Mouse (Mus musculus) neural tube, embryonic 15.5 days (tissue): ENCODE measurements around the gene Ctps. TPM values are rescaled to one million over a fixed set of nuclear protein-coding genes. Genes with fewer than 3 reads are reported as not detected.

ENCODE experiments used
- ATAC-seq: fragments of 200-750 bp; cut with Nextera tagmentation; 2 replicates; pipeline ENCODE4 v1.8.0; 2017; ENCODE audit warnings: mild to moderate bottlenecking, moderate TSS enrichment, moderate library complexity; ENCODE audit not compliant: low FRiP score
- H3K27ac ChIP-seq: fragments of 300-500 bp; sonication (generic); replicated peaks from 2 replicates; pipeline ENCODE4 v1.5.1; 2015; ENCODE audit warnings: mild to moderate bottlenecking, inconsistent platforms
- H3K27me3 ChIP-seq: fragments of 300-500 bp; sonication (generic); replicated peaks from 2 replicates; pipeline ENCODE4 v1.6.1; 2015; ENCODE audit warnings: inconsistent platforms
- H3K36me3 ChIP-seq: fragments of 300-500 bp; sonication (generic); 2 replicates; pipeline ENCODE4 v1.6.1; 2015; ENCODE audit warnings: inconsistent platforms
- H3K4me1 ChIP-seq: fragments of 300-500 bp; sonication (generic); 2 replicates; pipeline ENCODE4 v1.6.1; 2015; ENCODE audit warnings: inconsistent platforms
- H3K4me2 ChIP-seq: fragments of 300-500 bp; sonication (generic); 2 replicates; pipeline ENCODE4 v1.6.1; 2015; ENCODE audit warnings: inconsistent platforms, mild to moderate bottlenecking, moderate library complexity
- H3K4me3 ChIP-seq: fragments of 300-500 bp; sonication (generic); replicated peaks from 2 replicates; pipeline ENCODE4 v1.5.1; 2015; ENCODE audit warnings: mild to moderate bottlenecking, inconsistent platforms
- H3K9ac ChIP-seq: fragments of 300-500 bp; sonication (generic); replicated peaks from 2 replicates; pipeline ENCODE4 v1.6.1; 2015; ENCODE audit warnings: mild to moderate bottlenecking, inconsistent platforms
- H3K9me3 ChIP-seq: fragments of 300-500 bp; sonication (generic); replicated peaks from 2 replicates; pipeline ENCODE4 v1.6.1; 2016; ENCODE audit warnings: inconsistent platforms
- WGBS: fragments of 180-500 bp; shearing (Covaris S2); methylation state at CpG from one replicate; pipeline ENCODE4 v1.1.7; 2015; ENCODE audit warnings: mixed read lengths; 5-methylcytosine and 5-hydroxymethylcytosine counted together
- polyA plus RNA-seq: library from polyadenylated mRNA; unstranded; fragments of >200 nt; fragmentation: Nextera tagmentation; extraction: Ambion mirVana; gene quantifications from 2 replicates; pipeline ENCODE4 v1.2.1, GENCODE M21; 2015

The Ctps gene
- 80.2 and 81.1 TPM in 2 replicates for polyA plus RNA-seq

DNA sequence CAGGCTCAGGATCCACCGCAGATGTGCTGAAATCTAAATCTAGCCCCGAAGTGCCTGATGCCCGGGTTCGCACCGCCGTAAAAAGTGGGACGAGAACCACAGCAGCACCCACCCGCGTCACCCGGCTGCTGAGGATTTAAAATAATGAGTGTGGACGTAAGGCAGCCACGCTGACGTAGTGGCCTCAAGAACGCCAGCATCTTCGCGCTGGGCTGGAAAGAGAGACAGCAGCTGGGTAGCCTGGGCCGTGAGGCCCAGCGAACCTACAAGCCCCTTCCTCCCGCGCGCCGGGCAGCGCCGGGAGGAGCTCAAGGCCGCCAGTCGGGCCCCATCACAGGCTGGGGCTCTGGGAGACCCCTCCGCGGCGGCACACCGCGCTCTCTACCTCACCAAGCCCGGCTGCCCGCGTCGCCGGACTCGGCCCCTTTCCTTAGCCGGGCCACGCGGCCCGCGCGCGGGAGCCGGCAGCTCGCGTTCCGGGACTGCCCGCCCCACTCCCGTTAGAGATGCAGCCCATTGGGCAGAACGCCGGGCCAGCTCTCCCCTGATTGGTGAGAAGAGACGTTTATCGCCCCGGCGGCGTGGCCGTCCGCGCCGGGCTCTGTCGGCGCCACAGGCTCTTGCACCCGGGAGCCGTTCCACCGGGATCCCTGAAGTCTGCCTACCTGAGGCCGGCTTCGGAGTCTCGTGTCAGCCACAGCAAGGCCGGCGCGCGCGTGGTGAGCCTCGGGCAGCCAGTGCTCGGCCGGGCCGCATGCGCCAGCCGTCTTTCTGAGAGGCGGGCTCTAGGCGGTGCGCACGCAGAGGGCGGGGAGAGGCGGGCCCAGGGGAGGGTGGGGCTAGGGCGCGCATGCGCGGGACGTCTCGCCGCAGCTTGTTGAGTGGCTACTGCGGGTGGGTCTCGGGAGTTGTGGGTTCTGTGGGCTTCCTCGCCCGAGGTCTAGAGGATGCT is at the start of gene Ctps:
Ctps (minus strand) TSS at position 791 of the 952 bp plus-strand sequence.
- peaks cover 5% of the 10 kb centered on the region; the same call in 1 of the 2 replicates for H3K36me3 ChIP-seq
- H3K4me1 ChIP-seq, result peaks cover 28% of the 10 kb centered on the region
- WGBS, result under 1% methylated on average over 95 of the region's 97 CpGs
- peak within 1 kb of the TSS; percentile 86 for H3K9ac ChIP-seq
- peak within 1 kb of the TSS; percentile 75 for H3K4me2 ChIP-seq
- peak within 1 kb of the TSS; percentile 69 for H3K4me3 ChIP-seq
- H3K27ac ChIP-seq, result peak within 1 kb of the TSS; percentile 97
- peak; percentile 98 for ATAC-seq
- no peaks in the 10 kb centered on the region for H3K9me3 ChIP-seq
- H3K27me3 ChIP-seq, result no peaks in the 10 kb centered on the region

DNA sequence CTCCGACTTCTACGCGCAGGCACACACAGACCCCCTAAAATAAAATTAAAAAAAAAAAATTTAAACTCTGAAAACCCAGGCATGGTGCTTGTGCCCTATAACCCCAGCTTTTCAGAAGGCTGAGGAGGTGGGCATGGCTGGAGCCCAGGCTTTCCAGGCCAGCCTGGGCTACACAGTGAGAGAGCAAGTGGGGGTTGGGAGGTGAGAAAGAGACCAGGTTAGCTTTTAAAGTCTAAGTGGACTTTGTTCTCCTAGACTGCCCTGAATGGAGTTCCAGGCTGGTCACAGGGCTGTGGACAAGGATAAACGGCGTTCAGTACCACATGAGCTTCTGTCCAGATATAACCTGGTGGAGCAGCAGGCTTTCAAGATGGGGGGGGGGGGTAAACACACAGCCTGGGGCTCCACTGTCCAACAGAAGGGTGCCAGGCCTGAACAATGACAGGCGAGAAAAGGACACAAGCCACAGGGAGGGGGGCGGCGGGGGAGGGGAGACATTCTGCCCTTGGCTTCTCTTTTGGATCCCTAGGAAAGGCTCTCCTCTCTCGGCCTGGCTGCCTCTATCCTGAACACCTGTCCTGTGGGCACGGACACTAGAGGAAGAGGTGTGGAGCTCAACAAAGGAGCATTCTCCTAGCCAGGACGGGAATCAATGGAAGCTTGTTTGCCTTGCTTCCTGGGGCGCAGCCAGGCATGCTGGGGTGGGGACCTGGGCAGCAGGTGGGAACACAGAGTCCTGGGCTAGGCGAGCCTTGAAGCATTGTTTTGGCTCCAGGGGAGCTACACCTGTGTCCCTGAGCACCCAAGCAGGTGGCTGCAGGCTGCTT is 46.3 kb upstream of the Ctps start:
- 63% methylated on average over 13 of the region's 13 CpGs for WGBS
- Histone ChIP-seq H3K4me1 (peaks cover 15% of the 10 kb centered on the region), H3K27ac (no peak overlapping the region), H3K4me3 (no peak overlapping the region), H3K27me3 (no peaks in the 10 kb centered on the region), H3K9me3 (no peaks in the 10 kb centered on the region), H3K9ac (no peak overlapping the region), H3K36me3 (no peaks in the 10 kb centered on the region), H3K4me2 (no peak overlapping the region)
- no peak for ATAC-seq

DNA sequence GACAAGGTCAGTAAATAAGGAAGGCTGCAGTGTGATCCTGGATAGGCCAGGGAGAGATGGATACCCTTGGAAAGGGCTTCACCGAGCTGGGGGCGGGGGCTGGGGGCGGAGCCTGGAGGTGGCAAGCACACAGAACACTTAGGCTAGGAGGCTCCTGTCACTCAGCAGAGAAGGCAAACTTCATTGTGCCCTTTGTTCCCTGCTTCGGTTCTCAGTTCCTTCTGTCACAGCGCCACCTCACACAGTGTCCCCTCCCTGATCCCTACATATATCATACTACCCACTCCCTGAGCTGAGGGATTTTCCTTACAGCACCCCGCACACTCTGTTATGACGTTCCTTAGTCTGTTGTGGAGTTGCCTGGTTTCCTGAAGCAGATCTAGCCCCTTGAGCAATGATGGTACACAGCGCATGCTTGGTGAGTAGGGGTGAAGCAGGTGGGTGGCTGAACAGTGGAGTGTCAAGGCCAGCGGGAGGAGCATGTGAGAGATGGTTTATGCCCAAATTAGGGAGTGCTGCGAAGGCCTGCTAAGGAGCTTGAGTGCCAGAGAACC is 45.5 kb upstream of the Ctps start:
- Histone ChIP-seq H3K4me1 (peaks cover 15% of the 10 kb centered on the region), H3K4me2 (no peak overlapping the region), H3K36me3 (no peaks in the 10 kb centered on the region), H3K27ac (no peak overlapping the region), H3K9me3 (no peaks in the 10 kb centered on the region), H3K27me3 (no peaks in the 10 kb centered on the region), H3K4me3 (no peak overlapping the region), H3K9ac (no peak overlapping the region)
- ATAC-seq, result peak; percentile 25; the same call in 1 of the 2 replicates
- 23% methylated on average over 10 of the region's 10 CpGs for WGBS

DNA sequence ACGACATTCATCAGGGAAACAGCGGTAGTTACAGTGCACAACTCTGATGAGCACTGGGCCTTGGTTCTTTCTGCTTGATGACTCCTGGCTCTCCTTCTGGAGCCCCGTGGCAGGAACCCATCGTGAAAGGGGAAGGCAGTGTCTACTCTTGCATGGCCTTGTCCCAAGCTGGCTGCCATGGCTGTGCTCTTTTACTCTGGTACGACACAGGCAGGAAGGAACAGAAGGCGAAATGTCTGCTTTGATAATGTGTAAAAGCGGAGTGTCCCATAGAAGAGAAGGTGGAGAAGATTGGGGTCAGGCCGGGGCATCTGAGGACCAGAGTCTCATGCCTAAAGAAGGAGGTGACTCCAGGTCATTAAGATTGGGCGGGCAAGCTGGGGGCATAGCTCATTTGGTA is 44.6 kb upstream of the Ctps start:
- H3K4me3 ChIP-seq, result no peak overlapping the region
- H3K27ac ChIP-seq, result no peak overlapping the region
- no peak overlapping the region for H3K4me2 ChIP-seq
- no peaks in the 10 kb centered on the region for H3K9me3 ChIP-seq
- peaks cover 15% of the 10 kb centered on the region for H3K4me1 ChIP-seq
- 82% methylated on average over 9 of the region's 9 CpGs for WGBS
- no peak for ATAC-seq
- H3K27me3 ChIP-seq, result no peaks in the 10 kb centered on the region
- no peaks in the 10 kb centered on the region for H3K36me3 ChIP-seq
- no peak overlapping the region for H3K9ac ChIP-seq

DNA sequence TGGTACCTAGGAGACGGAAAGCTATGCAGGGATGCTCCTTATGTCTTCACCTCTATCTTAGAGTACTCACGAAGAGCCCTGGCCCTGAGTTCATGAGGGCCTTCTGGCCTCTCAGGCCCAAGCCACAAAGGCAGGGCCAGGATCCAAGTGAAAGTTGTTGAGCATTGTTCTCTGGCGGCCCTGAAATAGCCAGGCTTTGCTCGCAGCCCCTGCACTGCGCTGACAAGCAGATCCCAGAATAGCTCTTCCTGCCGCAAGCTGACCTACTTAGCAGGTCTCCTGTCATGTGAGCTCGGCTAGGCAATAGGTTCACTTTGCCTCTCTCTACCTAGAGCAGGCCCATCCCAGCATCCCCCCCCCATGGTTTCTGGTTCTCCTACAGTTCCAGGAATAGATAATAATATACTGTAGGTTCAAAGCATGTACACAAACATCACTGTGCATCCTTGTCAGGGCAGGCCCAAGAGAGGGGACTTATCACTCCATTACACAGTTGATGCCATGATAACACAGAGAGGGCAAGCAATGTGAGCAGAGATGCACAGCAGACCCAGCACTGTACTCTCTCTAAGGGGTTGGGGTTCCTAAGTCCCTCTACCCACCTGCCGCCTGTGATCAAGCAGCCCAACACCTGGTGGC is 43.7 kb upstream of the Ctps start:
- Histone ChIP-seq H3K4me3 (no peak overlapping the region), H3K4me1 (peaks cover 15% of the 10 kb centered on the region), H3K36me3 (no peaks in the 10 kb centered on the region), H3K9ac (no peak overlapping the region), H3K9me3 (no peaks in the 10 kb centered on the region), H3K27ac (peak overlapping the region; percentile 43; the same call in 1 of the 2 replicates), H3K27me3 (no peaks in the 10 kb centered on the region), H3K4me2 (no peak overlapping the region)
- ATAC-seq, result no peak
- 53% methylated on average over 8 of the region's 8 CpGs for WGBS

DNA sequence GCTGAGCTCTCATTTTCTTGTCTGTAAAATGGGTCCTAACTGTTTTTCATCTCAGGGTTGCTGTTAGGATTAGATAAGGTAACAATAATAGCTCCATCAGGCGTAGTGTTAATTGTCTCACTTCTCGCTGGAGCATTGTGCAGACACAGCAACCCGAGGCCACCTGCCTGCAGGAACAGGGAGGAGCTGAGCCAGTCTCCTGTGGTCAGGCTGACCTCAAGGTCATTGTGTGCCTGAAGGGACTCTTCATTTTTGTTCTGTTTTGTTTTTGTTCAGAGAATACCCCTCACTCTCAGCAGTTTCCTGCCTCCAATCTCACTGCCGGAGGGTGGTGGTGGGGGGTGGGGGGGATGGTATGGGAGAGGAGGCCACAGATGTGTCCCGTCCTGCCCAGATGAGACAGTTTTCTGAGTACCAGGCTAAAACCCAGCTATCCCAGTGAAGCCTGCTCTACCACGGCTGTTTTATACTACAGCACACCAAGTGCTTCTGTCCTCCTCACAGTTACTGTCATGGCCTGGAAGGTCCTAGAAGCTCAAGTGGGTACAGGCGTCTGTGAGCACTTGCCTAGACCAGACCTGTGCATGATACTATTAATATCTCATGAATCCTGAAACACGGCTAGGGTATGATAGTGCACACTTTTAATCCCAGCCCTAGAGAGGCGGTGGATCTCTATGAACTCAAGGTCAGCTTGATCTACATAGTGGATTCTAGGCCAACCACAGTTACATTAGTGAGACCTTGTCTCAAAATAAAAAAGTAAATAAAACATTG is 42.4 kb upstream of the Ctps start:
- peaks cover 15% of the 10 kb centered on the region for H3K4me1 ChIP-seq
- H3K36me3 ChIP-seq, result no peaks in the 10 kb centered on the region
- no peak overlapping the region for H3K9ac ChIP-seq
- no peaks in the 10 kb centered on the region for H3K27me3 ChIP-seq
- H3K4me3 ChIP-seq, result no peak overlapping the region
- ATAC-seq, result no peak
- no peak overlapping the region for H3K4me2 ChIP-seq
- no peak overlapping the region for H3K27ac ChIP-seq
- WGBS, result 31% methylated on average over 9 of the region's 9 CpGs
- H3K9me3 ChIP-seq, result no peaks in the 10 kb centered on the region

DNA sequence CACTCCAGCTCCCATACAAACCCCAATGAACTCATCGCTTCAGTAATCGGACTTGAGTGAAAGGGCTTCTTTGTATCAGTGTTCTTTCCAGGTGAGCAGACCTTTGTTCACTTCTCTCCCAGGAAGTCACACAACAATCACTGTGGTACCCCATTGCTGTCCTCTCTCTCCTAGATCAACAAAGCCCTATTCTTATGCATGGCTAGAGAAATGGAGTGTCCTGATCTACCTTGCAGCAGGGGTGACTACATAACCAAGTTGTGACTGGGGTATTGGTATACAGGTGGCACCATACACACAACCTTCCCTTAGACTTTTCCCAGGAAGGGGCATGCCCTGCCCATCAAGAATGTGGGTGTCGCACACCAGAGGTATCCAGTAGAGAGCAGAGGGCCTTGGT is 40.9 kb upstream of the Ctps start:
- no peaks in the 10 kb centered on the region for H3K27me3 ChIP-seq
- no peaks in the 10 kb centered on the region for H3K9me3 ChIP-seq
- H3K4me1 ChIP-seq, result peaks cover 15% of the 10 kb centered on the region
- no peak overlapping the region for H3K9ac ChIP-seq
- ATAC-seq, result no peak
- no peak overlapping the region for H3K4me3 ChIP-seq
- no peaks in the 10 kb centered on the region for H3K36me3 ChIP-seq
- 81% methylated on average over 3 of the region's 3 CpGs for WGBS
- no peak overlapping the region for H3K27ac ChIP-seq
- H3K4me2 ChIP-seq, result no peak overlapping the region

DNA sequence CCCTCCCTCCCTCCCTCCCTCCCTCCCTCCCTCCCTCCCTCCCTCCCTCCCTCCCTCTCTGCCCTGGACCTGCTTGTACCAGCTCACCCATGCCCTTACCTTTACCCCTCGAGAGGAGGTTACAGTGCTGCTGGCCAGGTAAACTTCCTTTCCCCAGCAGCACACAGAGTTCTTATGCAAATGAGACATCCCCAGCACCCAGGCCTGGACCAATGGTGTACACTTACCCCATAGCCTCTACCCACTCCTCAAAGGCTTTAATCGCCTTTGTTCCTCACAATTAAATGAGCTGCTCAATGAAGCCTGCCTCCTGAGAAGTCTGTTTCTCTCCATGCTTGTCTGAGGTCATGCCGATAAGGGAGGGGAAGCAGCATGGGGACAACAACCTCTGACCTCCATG is 36.9 kb upstream of the Ctps start:
- ATAC-seq, result no peak

DNA sequence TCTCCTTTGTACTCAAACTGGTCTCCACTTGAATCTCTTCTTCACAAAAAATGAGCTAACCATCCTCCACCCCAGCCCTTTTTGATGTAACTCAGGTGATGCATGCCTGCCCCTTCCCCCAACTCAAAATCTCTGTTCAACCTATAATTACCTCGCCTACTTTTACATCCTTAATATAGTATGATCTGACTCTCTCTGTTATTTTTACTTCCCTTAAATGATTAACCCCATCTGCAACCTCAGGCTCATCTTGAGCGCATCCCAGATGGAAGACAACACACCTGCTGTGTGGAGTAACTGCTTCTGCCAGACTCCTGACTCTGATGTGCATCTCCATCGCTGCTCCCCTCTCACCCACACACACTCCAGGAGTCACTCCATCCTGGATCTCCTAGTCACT is 32.6 kb upstream of the Ctps start:
- H3K4me3 ChIP-seq, result no peak overlapping the region
- no peak overlapping the region for H3K4me2 ChIP-seq
- WGBS, result 85% methylated on average over 3 of the region's 3 CpGs
- H3K27me3 ChIP-seq, result no peaks in the 10 kb centered on the region
- H3K9ac ChIP-seq, result no peak overlapping the region
- H3K27ac ChIP-seq, result no peak overlapping the region
- H3K36me3 ChIP-seq, result no peaks in the 10 kb centered on the region
- no peak for ATAC-seq
- H3K9me3 ChIP-seq, result no peaks in the 10 kb centered on the region
- 0 out of 2 replicates have a peak, but pooled peaks cover 2% of the 10 kb centered on the region for H3K4me1 ChIP-seq

More for the DNA sequence above, 36.9 kb upstream of the Ctps start:
- Histone ChIP-seq H3K4me1 (0 out of 2 replicates have a peak, but pooled peaks cover 2% of the 10 kb centered on the region), H3K9me3 (no peaks in the 10 kb centered on the region), H3K9ac (no peak overlapping the region), H3K4me3 (no peak overlapping the region), H3K36me3 (no peaks in the 10 kb centered on the region), H3K27me3 (no peaks in the 10 kb centered on the region), H3K27ac (no peak overlapping the region), H3K4me2 (no peak overlapping the region)
- WGBS, result 23% methylated on average over 2 of the region's 3 CpGs

DNA sequence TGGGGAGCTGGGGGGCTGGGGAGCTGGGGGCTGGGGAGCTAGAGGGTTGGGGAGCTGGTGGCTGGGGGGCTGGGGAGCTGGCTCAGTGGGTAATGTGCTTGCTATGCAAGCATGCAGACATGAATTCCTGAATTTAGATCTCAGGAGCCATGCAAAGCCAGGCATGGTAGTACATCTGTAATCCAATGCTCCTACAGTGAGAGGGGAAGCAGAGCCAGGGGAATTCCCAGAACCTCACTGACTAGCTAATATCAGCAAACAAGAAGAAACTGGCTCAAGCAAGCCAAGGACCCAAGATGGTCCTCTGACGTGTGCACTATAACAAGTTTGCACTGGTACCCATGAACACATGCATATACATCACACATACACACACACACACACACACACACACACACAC is 31.7 kb upstream of the Ctps start:
- H3K27me3 ChIP-seq, result no peaks in the 10 kb centered on the region
- H3K4me1 ChIP-seq, result 0 out of 2 replicates have a peak, but pooled peaks cover 2% of the 10 kb centered on the region
- H3K27ac ChIP-seq, result no peak overlapping the region
- no peak overlapping the region for H3K9ac ChIP-seq
- no peaks in the 10 kb centered on the region for H3K36me3 ChIP-seq
- ATAC-seq, result no peak
- no peaks in the 10 kb centered on the region for H3K9me3 ChIP-seq
- H3K4me3 ChIP-seq, result no peak overlapping the region
- WGBS, result 57% methylated on average over 1 of the region's 1 CpGs
- no peak overlapping the region for H3K4me2 ChIP-seq
